Mouse (Mus musculus): ENCODE measurements around the gene 1110059E24Rik.
"Not testable (repeated sequence)": the region's sequence is repeated elsewhere in the genome, so short reads cannot be mapped to it uniquely, and the experiment has no call there.

The 1110059E24Rik gene

DNA sequence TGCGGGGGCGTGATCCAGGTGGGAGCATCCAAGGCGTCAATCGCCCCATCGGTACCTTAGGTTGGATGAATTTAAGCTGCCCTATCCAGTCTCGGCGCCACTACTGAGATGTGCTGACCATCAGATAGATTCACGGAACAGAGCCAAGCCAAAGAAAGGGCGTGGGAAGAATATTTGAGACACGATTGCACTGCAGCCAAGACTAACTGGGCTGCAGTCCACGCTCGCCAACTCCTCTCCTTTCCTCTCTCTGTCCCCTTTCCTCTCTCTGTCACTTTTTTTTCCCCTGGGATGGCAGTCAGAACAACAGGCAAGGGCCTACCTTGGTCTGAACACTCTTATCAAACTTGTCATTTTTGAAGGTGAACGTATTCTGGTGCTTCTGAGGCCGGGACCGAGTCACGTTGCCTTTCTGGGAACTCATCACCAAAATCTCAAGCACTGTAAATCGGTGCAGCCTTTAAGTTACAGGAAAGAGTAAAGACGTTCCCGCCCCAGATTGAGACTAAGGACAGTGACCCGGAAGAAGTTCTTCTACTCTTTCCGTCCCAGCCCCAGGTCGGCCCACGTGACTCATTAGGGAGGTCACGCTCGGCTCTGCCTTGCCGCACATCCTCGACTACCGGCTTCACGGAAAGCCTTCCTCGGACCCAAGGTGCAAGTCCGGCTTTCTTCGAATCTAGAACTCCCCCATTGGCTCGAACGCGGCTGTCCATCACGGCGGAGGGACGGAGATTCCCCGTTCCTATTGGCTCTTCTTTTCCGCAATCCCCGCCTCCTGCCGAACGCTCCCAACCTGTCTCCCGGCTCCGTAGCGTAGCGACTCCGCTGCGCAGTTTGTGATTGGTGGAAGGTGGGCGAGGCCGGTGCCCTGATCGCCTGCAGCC is at the start of gene 1110059E24Rik:
TSS of gene 1110059E24Rik (minus strand) at position 692 of the 887 bp plus-strand sequence.
- DNase-seq (ENCODE audit: low read depth, low spot score), result peak; percentile 98

DNA sequence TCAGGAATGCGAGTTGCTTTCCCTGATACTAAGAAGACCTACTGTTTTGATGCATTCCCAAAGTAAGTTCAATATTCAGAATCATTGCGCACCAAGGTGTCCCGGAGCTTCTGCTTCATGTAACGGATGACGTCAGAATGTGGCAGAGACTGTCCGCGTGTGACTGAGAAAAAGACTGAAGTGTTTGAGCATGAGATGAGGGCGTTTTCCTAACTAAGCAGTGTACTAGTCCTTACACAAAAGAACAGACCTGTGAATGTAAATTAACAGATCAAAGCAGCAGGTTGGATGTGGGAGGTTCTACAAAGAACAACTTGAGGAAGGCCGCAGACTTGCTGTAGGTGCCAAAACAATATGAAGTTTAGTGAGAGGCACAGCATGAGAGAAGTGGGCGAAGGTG is 28.2 kb upstream of the 1110059E24Rik start:
- no peak for DNase-seq (ENCODE audit: low read depth, low spot score)

DNA sequence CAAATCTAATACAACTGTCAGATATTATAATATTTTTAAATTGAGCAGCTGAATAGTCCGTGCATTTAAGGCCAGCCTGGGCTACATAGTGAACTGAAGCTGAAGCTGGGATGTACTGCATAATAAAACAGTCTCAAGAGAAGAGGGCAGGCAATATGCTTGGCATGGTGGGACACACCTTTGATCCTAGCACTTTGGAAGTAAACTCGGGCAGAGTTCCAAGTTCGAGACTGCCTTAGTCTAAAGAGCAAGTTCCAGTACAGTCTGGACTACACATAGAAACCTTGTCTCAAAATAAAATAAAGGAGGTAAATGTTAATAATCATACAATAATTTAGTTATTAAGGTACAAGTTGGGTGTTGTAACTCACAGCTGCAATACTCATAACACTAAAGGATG is 27.3 kb upstream of the 1110059E24Rik start:
- DNase-seq (ENCODE audit: low read depth, low spot score), result no peak

DNA sequence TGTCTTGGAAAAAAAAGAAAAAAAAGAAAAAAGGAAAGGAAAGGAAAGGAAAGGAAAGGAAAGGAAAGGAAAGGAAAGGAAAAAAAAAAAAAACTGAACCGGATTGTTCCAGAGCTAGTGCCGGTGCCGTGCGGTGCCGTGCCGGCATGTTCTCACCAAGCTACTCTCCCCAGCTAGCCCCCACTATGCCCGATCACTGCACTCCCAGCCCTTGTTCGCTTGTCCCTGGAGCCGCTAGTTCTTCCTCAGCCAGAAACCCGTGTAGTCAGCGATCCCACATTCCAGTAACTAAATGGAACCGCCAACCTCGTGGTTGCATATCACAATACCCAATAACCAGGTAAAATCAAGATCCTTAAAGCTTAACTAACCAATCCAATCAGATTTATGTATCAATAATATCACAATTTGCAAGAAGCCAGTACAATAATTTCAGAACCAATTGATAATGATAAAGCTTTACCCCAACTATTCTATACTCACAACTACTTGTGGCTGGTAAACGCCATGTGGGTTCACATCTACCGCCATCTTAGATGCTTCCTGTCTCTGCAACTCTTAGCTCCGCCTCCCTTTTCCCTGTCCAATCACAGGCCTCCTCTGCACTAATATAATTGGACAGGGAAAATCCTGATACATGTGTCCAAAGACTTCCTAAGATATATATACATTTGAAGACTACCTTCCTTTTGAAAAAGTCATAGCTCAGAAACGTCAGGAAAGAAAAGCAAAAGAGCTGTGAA is 21.7 kb upstream of the 1110059E24Rik start:
- DNase-seq (ENCODE audit: low read depth, low spot score), result no peak

DNA sequence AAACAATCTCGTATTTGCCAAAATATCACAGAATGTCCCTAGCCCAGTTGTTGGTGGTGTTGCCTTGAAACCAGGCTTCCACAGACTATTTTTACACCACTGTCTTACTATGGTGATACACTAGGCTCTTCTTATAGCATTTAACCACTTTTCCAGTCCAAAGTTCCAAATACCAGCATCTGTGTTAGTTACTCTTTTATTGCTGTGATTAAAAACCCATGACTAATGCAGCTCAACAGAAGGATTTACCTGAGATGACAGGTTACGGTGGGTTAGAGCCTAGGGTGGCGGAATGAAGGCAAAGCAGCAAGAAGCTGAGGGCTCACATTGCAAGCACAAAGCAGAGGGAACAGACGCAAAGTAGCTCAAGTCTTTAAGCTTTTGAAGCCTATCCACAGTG is 16.9 kb upstream of the 1110059E24Rik start:
- no peak for DNase-seq (ENCODE audit: low read depth, low spot score)

DNA sequence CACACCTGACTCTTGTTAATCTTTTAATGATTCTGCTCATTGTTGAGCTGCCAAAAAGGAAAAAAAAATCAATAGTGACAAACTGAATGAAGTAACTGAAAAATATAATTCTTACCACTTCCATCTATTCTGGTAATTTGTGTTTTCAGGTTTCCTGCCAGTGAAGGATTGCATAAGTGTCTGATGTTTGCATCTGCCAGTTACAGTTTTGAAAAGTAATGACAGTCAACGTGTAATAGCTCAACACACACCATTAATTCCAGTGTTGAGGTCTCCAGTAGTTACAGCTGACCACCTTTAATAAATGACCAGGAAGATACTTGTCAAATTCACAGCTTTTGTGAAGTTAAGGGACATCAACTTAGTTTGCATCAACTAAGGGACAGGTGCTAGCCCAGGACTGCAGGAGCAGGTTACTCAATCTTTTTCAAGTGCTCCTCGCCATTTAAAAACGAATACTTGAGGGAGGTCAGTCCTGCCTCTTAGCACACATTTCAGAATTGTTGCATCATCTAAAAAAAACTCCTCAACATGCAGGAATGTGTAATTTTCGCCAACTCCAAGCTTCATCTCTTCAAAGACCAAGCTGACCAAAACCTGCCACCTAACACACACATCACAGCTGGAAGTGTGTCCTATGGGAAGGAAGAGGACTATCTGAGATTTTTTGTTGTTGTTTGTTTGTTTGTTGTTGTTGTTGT is 11.1 kb upstream of the 1110059E24Rik start:
- no peak for DNase-seq (ENCODE audit: low read depth, low spot score)

DNA sequence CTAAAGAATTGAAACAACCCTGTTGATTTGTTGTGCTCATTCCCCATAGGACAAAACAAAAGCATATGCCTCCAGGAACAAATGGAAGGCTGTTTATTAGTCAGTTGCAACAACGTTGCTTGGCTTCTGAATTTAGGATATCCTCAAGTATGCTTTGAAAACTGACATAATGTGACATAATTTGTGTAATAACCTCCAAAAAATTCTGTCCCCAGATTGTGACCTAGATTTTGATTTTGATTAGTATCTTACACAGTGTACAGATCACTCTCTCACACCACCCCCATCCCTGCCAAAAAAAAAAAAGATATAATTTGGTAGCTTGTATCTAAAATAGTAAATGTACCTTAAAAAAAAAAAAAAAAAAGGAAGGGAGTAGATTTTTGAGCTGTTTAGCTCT is 8.0 kb upstream of the 1110059E24Rik start:
- no peak for DNase-seq (ENCODE audit: low read depth, low spot score)

DNA sequence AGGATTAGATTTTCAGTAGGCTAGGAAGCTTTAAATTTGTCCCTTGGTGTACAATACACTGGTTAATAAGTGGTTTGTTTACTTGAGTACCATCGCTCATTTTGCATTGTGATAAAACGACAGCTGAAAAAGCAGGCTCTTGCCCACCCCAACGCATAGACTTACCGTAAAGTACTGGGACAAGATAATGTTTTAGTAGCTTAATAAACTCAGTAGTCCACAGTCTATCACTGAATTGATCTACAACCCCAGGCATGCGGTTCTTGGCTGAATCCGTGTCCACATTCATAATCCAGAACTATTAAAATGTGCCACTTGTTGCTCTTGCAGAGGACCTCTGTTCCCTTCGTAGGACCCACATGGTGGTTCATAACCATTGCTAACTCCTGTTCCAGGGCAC is 2.0 kb upstream of the 1110059E24Rik start:
- DNase-seq (ENCODE audit: low read depth, low spot score), result no peak

DNA sequence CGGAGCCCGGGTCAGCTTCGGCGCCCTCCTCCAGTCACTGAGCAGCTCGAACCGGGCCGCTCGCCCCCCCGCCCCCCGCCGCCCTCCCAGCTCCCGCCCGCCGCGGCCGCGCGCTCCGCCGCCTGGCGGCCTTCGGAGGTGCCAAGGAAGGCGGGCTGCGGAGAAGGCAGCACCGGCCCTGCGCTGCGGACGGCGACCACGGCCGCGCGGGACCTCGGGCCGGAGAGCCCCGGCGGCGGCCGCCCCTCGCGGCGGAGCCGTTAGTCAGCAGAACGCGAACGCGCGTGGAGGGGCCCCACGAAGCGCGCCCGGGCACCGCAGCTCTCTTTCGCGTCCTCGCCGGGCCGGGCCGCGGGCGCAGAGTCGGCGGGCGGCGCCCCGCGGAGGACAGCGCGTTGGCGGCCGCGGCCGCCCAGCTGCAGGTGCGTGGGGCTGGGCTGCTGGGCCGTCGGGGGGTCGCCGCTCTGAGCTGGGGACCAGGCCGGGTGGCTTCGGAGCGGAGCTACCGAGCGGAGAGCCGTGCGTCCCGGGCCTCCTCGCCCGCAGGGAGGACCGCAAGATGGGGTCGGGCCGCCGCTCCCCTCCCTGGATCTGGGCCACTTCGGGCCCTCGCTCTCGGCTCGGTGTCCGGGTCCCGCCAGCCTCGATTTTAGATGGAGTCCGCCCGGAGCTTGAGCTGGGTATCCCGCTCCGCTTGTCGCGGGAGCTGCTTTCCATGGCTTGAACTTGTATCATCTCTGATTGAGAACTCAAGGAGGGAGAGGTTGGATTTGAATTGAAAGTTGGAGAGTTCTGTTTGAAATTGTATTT is 601 bp upstream of the 1110059E24Rik start, which contains the start of gene Abhd17b:
TSS of gene Abhd17b (plus strand) at position 14 of the 810 bp plus-strand sequence.
- peak; percentile 40 for DNase-seq (ENCODE audit: low read depth, low spot score)

DNA sequence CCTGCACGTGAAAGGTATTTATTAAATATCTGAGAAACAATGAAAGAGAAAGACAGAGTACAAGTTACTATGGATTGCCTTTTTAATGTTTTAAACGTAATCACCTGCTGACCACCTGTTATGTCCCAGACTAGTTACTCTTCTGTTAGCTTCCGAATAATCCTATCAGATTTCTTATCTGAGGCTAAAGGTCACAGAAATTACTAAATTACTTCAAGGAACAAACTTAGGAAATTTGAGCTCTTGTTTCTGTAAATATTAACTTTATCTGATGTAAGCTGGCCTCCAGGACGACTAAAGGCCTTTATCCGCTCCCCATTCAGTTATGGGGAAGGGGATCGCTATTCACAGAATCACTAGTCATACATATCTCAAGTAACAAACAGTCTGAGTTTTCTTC is 1.1 kb downstream of the 1110059E24Rik start:
- no peak for DNase-seq (ENCODE audit: low read depth, low spot score)

DNA sequence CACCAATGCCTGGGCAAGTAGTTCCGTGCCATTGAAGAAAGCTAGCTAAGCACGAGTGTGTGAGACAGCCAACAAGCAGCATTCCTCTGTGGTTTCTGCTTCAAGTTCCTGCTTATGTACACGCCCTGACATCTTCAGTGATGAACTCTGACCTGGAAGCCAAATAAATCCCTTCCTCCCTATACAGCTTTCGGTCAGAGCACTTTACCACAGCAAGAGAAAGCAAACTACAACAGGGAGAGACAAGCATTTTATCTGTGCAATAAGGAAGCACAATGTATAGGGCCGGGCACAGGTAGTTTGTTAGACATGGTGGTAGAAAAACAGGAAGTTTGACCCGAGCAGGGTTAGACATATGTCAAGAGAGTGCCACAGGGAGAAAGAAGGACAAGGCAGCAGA is 6.6 kb downstream of the 1110059E24Rik start:
- no peak for DNase-seq (ENCODE audit: low read depth, low spot score)

DNA sequence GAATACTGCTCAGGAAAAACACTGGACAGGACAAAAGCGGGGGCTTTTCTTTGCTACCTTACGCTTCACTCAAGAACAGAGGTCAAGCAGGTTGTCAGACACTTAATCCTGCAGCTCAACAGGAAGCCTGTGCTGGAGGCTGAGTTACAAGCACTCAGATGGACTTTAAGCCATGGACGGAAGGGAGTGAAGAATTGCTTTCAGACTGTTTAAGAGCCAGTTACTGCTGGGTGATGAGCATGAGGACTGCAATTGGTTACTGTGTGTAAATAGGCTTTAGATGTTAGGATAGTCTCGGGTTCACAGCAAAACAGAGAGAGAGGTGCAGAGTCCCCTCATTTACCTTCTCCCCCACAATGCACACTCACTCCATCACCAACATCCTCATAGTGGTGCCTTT is 7.5 kb downstream of the 1110059E24Rik start:
- no peak for DNase-seq (ENCODE audit: low read depth, low spot score)

DNA sequence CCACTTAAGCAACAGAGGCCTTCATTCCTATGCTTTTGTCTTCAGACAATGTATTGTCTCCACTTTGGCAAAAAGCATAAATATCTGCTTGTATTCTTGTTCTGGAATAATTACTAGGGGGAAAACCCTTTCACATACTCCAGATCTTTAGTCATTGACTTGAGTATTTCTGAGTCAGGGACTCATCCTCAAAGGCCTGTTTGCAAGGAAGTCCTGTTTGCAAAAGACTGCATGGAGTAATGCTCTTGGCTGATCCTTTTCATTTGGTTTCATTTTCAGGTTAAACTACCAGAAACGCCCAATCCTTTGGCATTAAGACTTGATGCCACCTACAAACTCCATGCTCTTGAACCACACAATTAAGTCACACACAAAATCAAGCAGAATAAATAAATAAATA is 8.8 kb downstream of the 1110059E24Rik start:
- DNase-seq (ENCODE audit: low read depth, low spot score), result no peak

DNA sequence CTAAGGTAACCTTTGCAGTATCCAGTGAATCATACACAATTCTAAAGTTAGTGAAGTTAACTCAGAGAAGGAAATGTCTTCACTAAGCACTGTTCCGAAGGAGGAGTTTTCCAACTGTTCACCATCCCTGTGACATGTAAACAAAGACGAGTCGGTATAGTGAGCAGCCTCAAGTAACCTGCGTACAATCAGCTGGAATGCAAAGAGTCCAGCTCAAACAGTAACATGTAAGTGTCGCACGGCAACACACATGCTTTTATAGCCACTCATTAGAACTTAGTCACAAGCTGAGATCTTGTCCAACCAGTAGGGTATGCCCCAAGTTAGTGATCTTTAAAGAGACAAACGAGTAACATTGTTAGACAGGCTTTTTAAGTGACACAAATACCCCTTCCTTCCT is 15.1 kb downstream of the 1110059E24Rik start:
- DNase-seq (ENCODE audit: low read depth, low spot score), result no peak

DNA sequence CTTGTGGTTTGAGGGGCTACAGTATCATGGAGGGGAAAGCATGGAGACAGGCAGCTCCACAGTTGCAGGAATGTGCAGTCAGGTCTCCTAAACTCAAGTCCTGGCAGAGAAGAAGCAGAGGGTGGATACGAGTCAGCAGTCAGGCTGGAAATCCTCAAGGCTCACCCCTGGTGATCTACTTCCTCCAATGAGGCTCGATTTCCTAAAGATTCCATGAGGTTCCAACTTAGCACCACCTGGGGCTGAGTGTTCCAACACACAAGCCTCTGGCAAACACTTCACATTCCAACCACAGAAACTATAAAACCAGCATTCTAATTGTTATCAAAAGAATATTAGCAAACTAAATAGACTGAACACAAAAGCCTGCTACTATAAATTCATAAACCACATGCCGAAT is 15.9 kb downstream of the 1110059E24Rik start:
- DNase-seq (ENCODE audit: low read depth, low spot score), result no peak

DNA sequence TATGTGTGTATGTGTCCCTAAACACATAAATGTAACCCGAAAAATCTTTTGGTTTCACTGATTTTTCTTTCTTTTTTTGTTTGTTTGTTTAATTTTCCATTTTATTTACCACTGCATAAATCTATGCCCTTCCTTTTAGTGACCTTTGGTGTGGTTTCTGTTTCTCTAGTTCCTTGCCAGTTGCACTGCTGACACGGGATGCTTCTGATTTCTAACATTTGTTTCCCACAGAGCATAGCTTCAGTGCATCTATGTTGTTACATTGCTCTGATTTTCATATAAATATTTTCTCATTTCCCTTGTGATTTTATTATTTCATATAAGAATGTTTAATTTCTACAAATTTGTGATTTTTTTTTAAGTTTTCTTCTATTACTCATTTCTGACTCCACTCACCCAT is 17.4 kb downstream of the 1110059E24Rik start:
- DNase-seq (ENCODE audit: low read depth, low spot score), result no peak

DNA sequence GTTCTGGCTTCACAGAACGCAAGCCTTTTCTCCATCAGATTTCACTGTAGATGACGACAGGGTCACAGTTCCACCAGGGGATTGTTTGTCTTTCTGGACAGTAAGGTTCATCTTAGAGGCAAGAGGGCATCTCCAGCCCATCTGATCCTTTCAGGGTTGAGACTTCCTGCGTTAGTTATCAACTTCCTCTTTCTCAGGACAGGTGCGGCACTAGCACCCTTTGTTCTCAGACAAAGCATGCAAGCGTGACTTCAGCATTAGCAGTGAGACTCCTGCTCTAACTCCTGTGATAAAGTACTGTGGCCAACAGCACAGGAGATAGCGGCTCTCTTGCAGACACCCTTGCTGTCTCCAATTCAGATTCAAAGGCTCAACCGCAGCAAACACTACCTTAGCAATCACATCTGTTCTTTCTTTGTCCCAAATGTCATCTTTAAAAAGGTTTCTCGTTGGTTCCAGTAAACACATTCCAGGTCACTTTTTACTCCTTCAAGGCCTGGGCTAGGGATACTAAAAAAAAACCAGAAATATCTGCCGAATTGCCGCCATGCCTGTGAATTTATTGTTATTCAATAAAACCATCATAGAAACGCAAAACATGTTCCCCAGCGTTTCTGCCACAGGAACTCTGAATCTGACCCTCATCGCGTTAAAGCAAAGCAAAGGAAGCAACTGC is 22.0 kb downstream of the 1110059E24Rik start:
- DNase-seq (ENCODE audit: low read depth, low spot score), result no peak

DNA sequence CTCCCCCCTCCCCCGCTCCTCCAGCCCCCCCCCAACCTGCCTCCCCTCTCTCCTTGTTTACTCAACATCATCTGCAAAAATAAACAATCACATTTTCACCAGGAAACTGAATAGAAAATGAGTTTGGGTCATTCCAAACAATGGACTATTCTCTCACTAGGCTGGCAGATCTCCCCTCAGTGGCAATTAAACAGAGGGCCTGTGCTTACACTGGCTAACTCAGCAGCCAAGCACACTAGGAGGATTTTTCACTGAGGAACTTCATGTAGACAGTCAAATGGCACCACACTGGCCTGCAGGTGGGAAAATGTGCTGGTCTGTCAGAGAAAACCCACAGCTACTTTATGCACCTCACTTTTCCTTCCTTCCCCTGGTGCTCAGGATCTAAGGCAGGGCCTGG is 23.3 kb downstream of the 1110059E24Rik start:
- DNase-seq (ENCODE audit: low read depth, low spot score), result no peak

DNA sequence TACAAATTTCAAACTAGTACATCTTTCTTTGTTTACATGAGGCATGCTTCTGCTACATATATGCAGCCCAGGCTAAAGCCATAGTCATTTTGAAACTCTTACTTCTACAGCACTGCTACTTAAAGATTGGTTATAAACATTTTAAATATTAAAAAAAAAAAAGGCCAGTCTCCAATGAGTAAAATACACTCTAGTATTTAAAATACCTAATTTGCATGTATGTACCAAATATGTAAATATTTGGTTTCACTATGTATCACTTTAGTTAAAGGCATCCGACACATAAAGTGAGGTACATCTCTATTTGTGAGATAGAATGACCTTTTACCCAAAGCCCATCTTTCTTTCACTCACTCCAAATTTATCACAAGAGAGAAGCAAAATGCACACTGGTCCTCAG is 23.7 kb downstream of the 1110059E24Rik start:
- no peak for DNase-seq (ENCODE audit: low read depth, low spot score)

DNA sequence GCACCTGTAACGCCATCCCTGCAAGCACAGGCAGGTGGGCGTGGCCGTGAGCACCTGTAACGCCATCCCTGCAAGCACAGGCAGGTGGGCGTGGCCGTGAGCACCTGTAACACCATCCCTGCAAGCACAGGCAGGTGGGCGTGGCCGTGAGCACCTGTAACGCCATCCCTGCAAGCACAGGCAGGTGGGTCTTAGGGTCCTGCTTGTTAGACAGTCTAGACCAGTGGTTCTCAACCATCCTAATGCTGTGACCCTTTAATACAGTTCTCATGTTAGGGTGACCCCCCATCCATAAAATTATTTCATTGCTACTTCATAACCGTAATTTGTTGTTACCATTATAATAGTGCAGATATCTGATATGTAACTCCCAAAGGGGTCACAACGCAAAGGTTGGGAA is 24.3 kb downstream of the 1110059E24Rik start:
- not testable (repeated sequence) for DNase-seq (ENCODE audit: low read depth, low spot score)

Data from forelimb bud, embryonic 11.5 days (tissue).